Mouse (Mus musculus): Measurements from ENCODE around the gene Efna5.

DNA sequence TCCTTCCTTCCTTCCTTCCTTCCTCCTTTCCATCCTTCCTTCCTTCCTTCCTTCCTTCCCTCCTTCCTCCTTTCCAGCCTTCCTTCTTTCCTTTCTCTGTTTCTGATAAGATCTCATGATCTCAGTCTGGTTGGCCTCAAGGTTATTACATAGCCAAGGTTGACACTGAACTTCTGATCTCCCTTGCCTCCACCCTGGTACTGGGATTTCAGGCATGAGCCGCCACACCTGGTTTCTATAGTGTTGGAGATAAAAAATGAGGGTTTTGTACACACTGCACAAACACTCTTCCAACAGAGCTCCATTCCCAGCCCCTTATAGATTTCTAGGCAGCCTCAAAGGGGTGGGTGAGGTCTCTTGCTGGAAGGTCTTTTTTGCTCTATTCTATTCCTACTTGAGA, 315.5 kb downstream of the Efna5 start:
- TF ChIP-seq CTCF (IDR thresholded peaks at IDR 0.05; ENCODE audit: borderline replicate concordance, control insufficient read depth, extremely low read depth, insufficient read depth, low read length, poor library complexity) (no peak), POLR2A (IDR thresholded peaks at IDR 0.05; ENCODE audit: control insufficient read depth, extremely low read depth, insufficient read depth, low read length, poor library complexity) (no peak)
